Mouse (Mus musculus) liver, adult 2 months (tissue): ENCODE measurements around the gene Cela3a. TPM values are rescaled to one million over a fixed set of nuclear protein-coding genes. Genes with fewer than 3 reads are reported as not detected.

ENCODE experiments used
- DNase-seq: peaks from one replicate; pipeline ENCODE4 v3.0.0-alpha.2; 2011; ENCODE audit warnings: low read depth, low spot score; ENCODE audit errors: extremely low read depth
- H3K27ac ChIP-seq: fragments of 200-500 bp; replicated peaks from 2 replicates; pipeline ENCODE4 v1.5.1; 2012; ENCODE audit warnings: low read depth, mild to moderate bottlenecking, control low read depth, inconsistent platforms, low read length; ENCODE audit not compliant: insufficient read depth
- H3K27me3 ChIP-seq: fragments of 200-500 bp; 2 replicates; pipeline ENCODE4 v1.6.1; 2012; ENCODE audit warnings: mild to moderate bottlenecking, moderate library complexity, low read length, inconsistent platforms; ENCODE audit not compliant: control insufficient read depth, insufficient read depth
- H3K36me3 ChIP-seq: fragments of 200-500 bp; 2 replicates; pipeline ENCODE4 v1.6.1; 2012; ENCODE audit warnings: low read length, inconsistent platforms; ENCODE audit not compliant: control insufficient read depth, insufficient read depth
- H3K4me1 ChIP-seq: fragments of 200-500 bp; 2 replicates; pipeline ENCODE4 v1.6.1; 2011; ENCODE audit warnings: low read length; ENCODE audit not compliant: control insufficient read depth, insufficient read depth
- H3K4me3 ChIP-seq: fragments of 200-500 bp; 2 replicates; pipeline ENCODE4 v1.5.1; 2011; ENCODE audit warnings: low read depth, mild to moderate bottlenecking, control low read depth, low read length, moderate library complexity; ENCODE audit not compliant: insufficient read depth
- H3K79me2 ChIP-seq: fragments of 200-500 bp; 2 replicates; pipeline ENCODE4 v1.6.1; 2012; ENCODE audit warnings: inconsistent platforms, mild to moderate bottlenecking, low read length, moderate library complexity; ENCODE audit not compliant: control insufficient read depth, insufficient read depth
- H3K9ac ChIP-seq: fragments of 200-500 bp; 2 replicates; pipeline ENCODE4 v1.6.1; 2012; ENCODE audit warnings: low read depth, mild to moderate bottlenecking, control low read depth, inconsistent platforms, low read length
- CTCF ChIP-seq: fragments of 200-500 bp; IDR thresholded peaks from 2 replicates; pipeline ENCODE4 v1.5.1; 2011; ENCODE audit warnings: low read depth, low read length, control low read depth
- POLR2A ChIP-seq: fragments of 200-500 bp; IDR thresholded peaks from 2 replicates; pipeline ENCODE4 v1.6.1; 2011; ENCODE audit warnings: low read length, control low read depth; ENCODE audit not compliant: insufficient read depth; ENCODE audit errors: extremely low read depth
- WGBS: fragments of 180-500 bp; shearing (Covaris S2); methylation state at CpG from one replicate; pipeline ENCODE4 v1.1.7; 2018; 5-methylcytosine and 5-hydroxymethylcytosine counted together
- polyA plus RNA-seq: library from polyadenylated mRNA; depleted of rRNA; stranded (reverse); fragments of >200 nt; gene quantifications from 2 replicates; pipeline ENCODE4 v1.2.3, GENCODE M21; 2012
- total RNA-seq: library from RNA; depleted of rRNA; stranded (reverse); fragments of >200 nt; gene quantifications from 2 replicates; pipeline ENCODE4 v1.2.3, GENCODE M21; 2014

The Cela3a gene
- total and polyA plus RNA-seq, 2 experiments, result not detected

- Histone ChIP-seq H3K4me1 (peaks cover 7% of the 10 kb centered on the region), H3K9ac (no peak overlapping the region), H3K27me3 (no peaks in the 10 kb centered on the region), H3K79me2 (no peaks in the 10 kb centered on the region), H3K27ac (no peak overlapping the region), H3K4me3 (no peak overlapping the region), H3K36me3 (no peaks in the 10 kb centered on the region)
- no peak for TF ChIP-seq POLR2A
- no peak for TF ChIP-seq CTCF
- WGBS, result 64% methylated on average over 9 of the region's 9 CpGs
- no peak for DNase-seq
Observed at GRCm38 (mm10) chr4:137393378-137394135, 16.0 kb downstream of the Cela3a start.

GRCm38 (mm10) chr4:137392874-137393273, 16.7 kb downstream of the Cela3a start:
- no peak for DNase-seq

GRCm38 (mm10) chr4:137391287-137391686, 18.3 kb downstream of the Cela3a start:
- no peaks in the 10 kb centered on the region for H3K36me3 ChIP-seq
- H3K9ac ChIP-seq, result no peak overlapping the region
- H3K4me3 ChIP-seq, result no peak overlapping the region
- H3K79me2 ChIP-seq, result no peaks in the 10 kb centered on the region
- no peak overlapping the region for H3K27ac ChIP-seq
- 93% methylated on average over 3 of the region's 3 CpGs for WGBS
- H3K27me3 ChIP-seq, result no peaks in the 10 kb centered on the region
- peaks cover 11% of the 10 kb centered on the region for H3K4me1 ChIP-seq
- no peak for DNase-seq
- no peak for TF ChIP-seq POLR2A
- no peak for TF ChIP-seq CTCF

More at GRCm38 (mm10) chr4:137392874-137393273, 16.7 kb downstream of the Cela3a start:
- H3K4me1 ChIP-seq, result peaks cover 7% of the 10 kb centered on the region
- 87% methylated on average over 9 of the region's 9 CpGs for WGBS
- H3K79me2 ChIP-seq, result no peaks in the 10 kb centered on the region
- H3K4me3 ChIP-seq, result no peak overlapping the region
- no peaks in the 10 kb centered on the region for H3K36me3 ChIP-seq
- no peak overlapping the region for H3K27ac ChIP-seq
- TF ChIP-seq CTCF (no peak), POLR2A (no peak)
- H3K27me3 ChIP-seq, result no peaks in the 10 kb centered on the region
- no peak overlapping the region for H3K9ac ChIP-seq

DNA sequence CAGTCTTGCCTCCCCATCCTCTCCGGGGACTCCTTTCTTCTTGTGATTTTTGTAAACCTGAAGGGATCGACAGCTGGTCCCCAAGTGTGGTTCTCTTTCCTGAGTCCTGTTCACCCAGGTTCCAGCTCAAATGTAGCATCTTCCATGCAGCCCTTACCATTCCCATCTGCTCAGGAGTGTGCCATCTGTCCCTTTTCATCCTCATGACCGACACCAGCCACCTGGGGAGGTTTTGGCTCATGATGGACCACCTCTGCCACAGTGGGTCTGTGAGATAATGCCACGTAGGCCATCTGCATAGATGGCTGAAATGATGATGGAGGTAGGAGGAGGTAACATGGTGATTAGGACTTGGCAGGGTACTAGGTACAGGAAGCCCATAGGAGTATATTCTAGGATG, 19.4 kb downstream of the Cela3a start:
- no peaks in the 10 kb centered on the region for H3K27me3 ChIP-seq
- no peak overlapping the region for H3K27ac ChIP-seq
- no peak for DNase-seq
- H3K4me1 ChIP-seq, result peaks cover 11% of the 10 kb centered on the region
- H3K9ac ChIP-seq, result no peak overlapping the region
- TF ChIP-seq POLR2A (no peak), CTCF (no peak)
- no peaks in the 10 kb centered on the region for H3K36me3 ChIP-seq
- 98% methylated on average over 4 of the region's 4 CpGs for WGBS
- no peaks in the 10 kb centered on the region for H3K79me2 ChIP-seq
- H3K4me3 ChIP-seq, result no peak overlapping the region

DNA sequence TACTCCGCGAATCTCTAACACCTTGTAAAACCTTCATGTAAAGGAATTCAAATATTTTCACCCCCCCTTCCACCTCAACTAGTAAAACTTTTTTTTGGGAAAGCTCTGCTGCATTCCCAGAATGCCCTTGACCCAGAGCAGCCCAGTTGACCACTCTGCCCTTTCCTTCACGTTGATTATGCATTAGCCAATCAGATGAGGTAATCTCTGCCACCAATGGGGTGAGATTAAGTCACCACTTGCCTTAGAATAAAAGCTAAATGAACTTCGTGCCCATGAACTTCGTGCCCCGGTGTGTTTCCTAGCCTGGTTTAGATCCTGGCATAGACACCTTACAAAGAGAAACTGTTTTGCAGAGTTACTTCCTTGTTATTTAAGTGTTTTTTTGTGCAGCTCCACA, 20.6 kb downstream of the Cela3a start:
- no peak for TF ChIP-seq POLR2A
- no peak for TF ChIP-seq CTCF
- H3K36me3 ChIP-seq, result no peaks in the 10 kb centered on the region
- H3K79me2 ChIP-seq, result no peaks in the 10 kb centered on the region
- H3K27ac ChIP-seq, result peak overlapping the region; percentile 92
- 3% methylated on average over 6 of the region's 6 CpGs for WGBS
- peak; percentile 98 for DNase-seq
- H3K9ac ChIP-seq, result no peak overlapping the region
- peak overlapping the region; percentile 76; the same call in 1 of the 2 replicates for H3K4me3 ChIP-seq
- no peaks in the 10 kb centered on the region for H3K27me3 ChIP-seq
- H3K4me1 ChIP-seq, result peaks cover 11% of the 10 kb centered on the region

DNA sequence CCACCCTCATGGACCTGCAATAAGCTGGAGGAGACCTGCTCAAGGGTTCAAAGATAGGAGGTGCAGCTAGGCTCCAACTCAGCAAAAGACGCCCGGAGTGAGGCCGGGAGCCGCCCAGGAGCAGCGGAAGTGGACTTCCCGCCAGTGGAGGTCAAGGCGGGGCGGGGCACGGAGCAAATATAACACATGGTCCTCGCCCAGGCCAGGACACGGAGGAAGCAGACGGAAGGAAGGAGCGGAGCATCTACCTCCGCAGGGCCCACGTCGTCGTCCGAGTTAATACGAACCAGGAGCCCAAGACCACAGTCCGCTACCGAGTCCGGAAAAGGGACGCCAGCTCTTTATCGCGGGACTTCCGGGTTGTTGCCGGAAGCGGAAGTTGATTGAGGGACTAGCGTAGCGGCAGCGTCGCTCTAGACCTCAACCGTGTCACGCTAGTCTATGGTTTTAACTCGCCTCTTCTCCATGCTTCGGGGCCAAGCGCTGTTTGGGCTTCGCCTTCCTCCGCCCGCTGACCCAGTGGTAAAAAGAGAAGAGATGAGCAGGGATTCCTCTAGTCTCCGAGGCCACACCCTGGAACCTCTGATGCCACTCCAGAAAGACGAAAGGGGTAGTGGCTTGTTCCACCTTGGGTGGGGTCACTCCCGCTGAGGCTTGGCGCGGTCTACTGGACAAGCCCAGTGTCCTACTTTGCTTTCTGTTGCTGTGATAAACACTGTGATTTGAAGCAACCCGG, 21.4 kb downstream of the Cela3a start:
- H3K36me3 ChIP-seq, result no peaks in the 10 kb centered on the region
- H3K79me2 ChIP-seq, result no peaks in the 10 kb centered on the region
- no peaks in the 10 kb centered on the region for H3K27me3 ChIP-seq

More for the DNA sequence above, 21.4 kb downstream of the Cela3a start:
- DNase-seq, result peak; percentile 89
- Histone ChIP-seq H3K9ac (peak overlapping the region; percentile 80), H3K4me1 (peaks cover 11% of the 10 kb centered on the region), H3K27ac (peak overlapping the region; percentile 92), H3K4me3 (peak overlapping the region; percentile 76)
- TF ChIP-seq CTCF (no peak), POLR2A (peak; percentile 56; the same call in 1 of the 2 replicates)
- under 1% methylated on average over 46 of the region's 46 CpGs for WGBS
